In genomic region chr7:140821653-140822329, GRCm38 (mm10) we compare ENCODE assay signal across 8 mouse cellular contexts. TPM values are rescaled to one million over a fixed set of nuclear protein-coding genes. Genes with fewer than 3 reads are reported as not detected.
DNase-seq lines count a peak whose midpoint lies in the region; ATAC-seq and TF ChIP-seq lines count a peak whose summit lies in the region.

Zfp941 (minus strand) TSS chr7:140822178.

- H3K9me3 ChIP-seq in heart, embryonic 14.5 days (ENCODE audit: control insufficient read depth, low read length) = no peaks in the 10 kb centered on the region
- no peaks in the 10 kb centered on the region for H3K9me3 ChIP-seq in liver, embryonic 15.5 days (replicated peaks)

- TF ChIP-seq CTCF in olfactory bulb, adult 2 months (IDR thresholded peaks at IDR 0.05; ENCODE audit: insufficient read depth, low read depth, low read length) = no peak

- peak within 1 kb of the TSS; percentile 77 for H3K4me2 ChIP-seq in heart, embryonic 14.5 days (ENCODE audit: low read length)
- H3K4me2 ChIP-seq in liver, embryonic 15.5 days = peak within 1 kb of the TSS; percentile 66

- peak; percentile 47; the same call in 1 of the 2 replicates for TF ChIP-seq POLR2A in olfactory bulb, adult 2 months (IDR thresholded peaks at IDR 0.05; ENCODE audit: insufficient read depth, low read depth, low read length)

- no peak within 1 kb of the TSS for H3K27ac ChIP-seq in heart, embryonic 14.5 days (replicated peaks in 1 of 2; ENCODE audit: control insufficient read depth in 1 of 2, insufficient read depth in 1 of 2, low read depth in 2 of 2, low read length in 2 of 2)
- H3K27ac ChIP-seq in liver, embryonic 15.5 days (replicated peaks) = no peak within 1 kb of the TSS
- peak within 1 kb of the TSS; percentile 56 for H3K27ac ChIP-seq in olfactory bulb, adult 2 months (ENCODE audit: insufficient read depth, low read depth, low read length)

- DNase-seq in layer of hippocampus, adult 11-12 months (ENCODE audit: low spot score) = peak; percentile 59
- no peak for DNase-seq in layer of hippocampus, adult 9-10 months (ENCODE audit: low spot score)
- DNase-seq in embryo, embryonic 10.5 days (ENCODE audit: low spot score) = peak; percentile 76
- DNase-seq in kidney, postnatal 4 days = peak; percentile 43 to 65
- no peak for DNase-seq in thymus, postnatal 25 days

- H3K4me1 ChIP-seq in heart, embryonic 14.5 days (ENCODE audit: control insufficient read depth in 2 of 2, insufficient read depth in 2 of 2, low read length in 2 of 2) = peaks cover 0 to 6% of the 10 kb centered on the region in 2 experiments; a peak in 1 of 4 replicates
- H3K4me1 ChIP-seq in liver, embryonic 15.5 days (replicated peaks) = peaks cover 8% of the 10 kb centered on the region
- H3K4me1 ChIP-seq in olfactory bulb, adult 2 months (ENCODE audit: control insufficient read depth, insufficient read depth, low read length) = peaks cover 8% of the 10 kb centered on the region

- H3K4me3 ChIP-seq in heart, embryonic 14.5 days (ENCODE audit: control insufficient read depth in 1 of 2, insufficient read depth in 1 of 2, low read depth in 1 of 2, low read length in 2 of 2) = peak within 1 kb of the TSS; percentile 48 to 53
- H3K4me3 ChIP-seq in liver, embryonic 15.5 days (replicated peaks) = peak within 1 kb of the TSS; percentile 44
- peak within 1 kb of the TSS; percentile 76 for H3K4me3 ChIP-seq in olfactory bulb, adult 2 months (ENCODE audit: insufficient read depth, low read depth, low read length)

- H3K27me3 ChIP-seq in heart, embryonic 14.5 days (ENCODE audit: control insufficient read depth, insufficient read depth, low read length) = no peaks in the 10 kb centered on the region
- H3K27me3 ChIP-seq in liver, embryonic 15.5 days = peaks cover 10% of the 10 kb centered on the region; the same call in 1 of the 2 replicates

- peak within 1 kb of the TSS; percentile 64 for H3K9ac ChIP-seq in heart, embryonic 14.5 days (ENCODE audit: low read length)
- no peak within 1 kb of the TSS for H3K9ac ChIP-seq in liver, embryonic 15.5 days

- WGBS in heart, embryonic 14.5 days = 2% methylated on average over 21 of the region's 21 CpGs
- 4% methylated on average over 21 of the region's 21 CpGs for WGBS in liver, embryonic 15.5 days (ENCODE audit: insufficient replicate concordance)
- 3% methylated on average over 21 of the region's 21 CpGs for WGBS in olfactory bulb, adult 2 months

- no peaks in the 10 kb centered on the region for H3K36me3 ChIP-seq in heart, embryonic 14.5 days (ENCODE audit: control insufficient read depth, insufficient read depth, low read length)
- no peaks in the 10 kb centered on the region for H3K36me3 ChIP-seq in liver, embryonic 15.5 days (replicated peaks)

- ATAC-seq in heart, embryonic 14.5 days (ENCODE audit: insufficient number of reproducible peaks, insufficient read depth, low FRiP score, low read depth) = 0 out of 2 replicates have a peak, but pooled peaks have one; percentile 26
- ATAC-seq in liver, embryonic 15.5 days (ENCODE audit: insufficient read depth) = peak; percentile 40; the same call in 1 of the 2 replicates

RNA-seq across cellular contexts. Expression of gene Zfp941, which starts in this region (rescaled TPM):
- polyA plus RNA-seq in heart, embryonic 14.5 days (2014; fragmentation: Nextera tagmentation; extraction: Ambion mirVana) = 0.75 and 0.86 TPM in 2 replicates
- polyA plus RNA-seq in liver, embryonic 15.5 days (2015; fragmentation: Nextera tagmentation; extraction: Ambion mirVana) = 0.18 and 0.20 TPM in 2 replicates
- polyA plus RNA-seq in olfactory bulb, adult 2 months (2012; ENCODE audit: insufficient read depth, insufficient read length, low replicate concordance, missing spikeins) = not detected in 2 replicates

Comparison
In these comparisons a context has a peak if more than half of its experiments do, and no peak if none do; other contexts are left out.
1. DNase-seq: peak in layer of hippocampus, adult 11-12 months (single experiment), embryo, embryonic 10.5 days (single experiment) and kidney, postnatal 4 days (2 of 2); none in layer of hippocampus, adult 9-10 months (single experiment) and thymus, postnatal 25 days (single experiment).
2. Peak in ATAC-seq, H3K4me3 ChIP-seq, H3K9ac ChIP-seq and H3K4me2 ChIP-seq in heart, embryonic 14.5 days; RNA of the gene not detected or under 1 TPM.
3. Peak in ATAC-seq, H3K4me3 ChIP-seq and H3K4me2 ChIP-seq in liver, embryonic 15.5 days; RNA of the gene not detected or under 1 TPM.
4. Peak in every context shown above with its lines, with median percentiles within 50 percentile points of each other: H3K4me3 ChIP-seq.